Mouse (Mus musculus): ENCODE data around the gene Carns1. TPM values are rescaled to one million over a fixed set of nuclear protein-coding genes. Genes with fewer than 3 reads are reported as not detected.

Carns1 gene
- total and polyA plus RNA-seq, 3 experiments: 1.7 to 4.0 (median 3.8) TPM

DNA sequence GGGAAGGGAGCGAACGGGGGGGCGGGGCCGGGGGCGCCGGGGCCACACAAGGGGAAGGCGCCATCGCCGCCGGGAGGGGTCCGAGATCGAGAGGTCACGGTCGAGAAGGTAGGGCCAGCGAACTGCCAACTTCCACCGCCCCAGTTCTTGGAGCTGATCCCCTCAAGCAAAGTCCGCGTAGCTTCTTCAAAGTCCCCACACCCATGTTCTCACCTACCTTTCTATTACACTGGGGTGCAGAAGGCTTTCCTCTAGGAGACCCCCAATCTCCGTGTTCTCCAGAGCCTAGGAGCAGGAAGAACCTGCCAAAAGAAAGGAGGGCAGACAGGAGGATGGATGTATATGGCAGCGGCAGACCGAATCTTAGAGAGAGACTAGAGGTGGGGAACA, 40.2 kb upstream of the Carns1 start:
- Histone ChIP-seq H3K9me3 (replicated peaks; ENCODE audit: low read length) (no peaks in the 10 kb centered on the region), H3K79me2 (replicated peaks; ENCODE audit: control insufficient read depth, extremely low read depth, insufficient read depth, poor library complexity, severe bottlenecking) (no peaks in the 10 kb centered on the region), H3K9ac (ENCODE audit: insufficient read depth, low read depth) (peak overlapping the region; percentile 93; the same call in 1 of the 2 replicates), H3K4me1 (ENCODE audit: control insufficient read depth in 1 of 2, insufficient read depth in 2 of 2) (peaks cover 10 to 36% of the 10 kb centered on the region in 2 experiments; a peak in 3 of 4 replicates), H3K4me2 (ENCODE audit: insufficient read depth, low read depth, poor library complexity, severe bottlenecking) (peak overlapping the region; percentile 84), H3K27ac (ENCODE audit: insufficient read depth, low read depth) (no peak overlapping the region), H3K4me3 (replicated peaks in 1 of 3; ENCODE audit: low read depth in 2 of 3, low read length in 2 of 3, poor library complexity in 1 of 3) (peak overlapping the region in 1 of 3 experiments; percentile 74), H3K27me3 (replicated peaks) (peaks cover 61% of the 10 kb centered on the region), H3K36me3 (replicated peaks in 1 of 2; ENCODE audit: control insufficient read depth in 1 of 2, insufficient read depth in 1 of 2, low read length in 1 of 2) (no peaks in the 10 kb centered on the region)
- TF ChIP-seq MEF2A (IDR thresholded peaks at IDR 0.05; ENCODE audit: borderline replicate concordance, low read depth, low read length): no peak
- TF ChIP-seq RAD21 (IDR thresholded peaks at IDR 0.05; ENCODE audit: low read depth, low read length): no peak
- TF ChIP-seq E2F4 (IDR thresholded peaks at IDR 0.05; ENCODE audit: insufficient replicate concordance, low read depth, low read length): no peak
- TF ChIP-seq PAX5 (IDR thresholded peaks at IDR 0.05; ENCODE audit: low read length): no peak
- no peak for TF ChIP-seq ETS1 (conservative IDR thresholded peaks at IDR 0.05; ENCODE audit: low read depth, low read length)
- TF ChIP-seq UBTF (IDR thresholded peaks at IDR 0.05; ENCODE audit: low read depth, low read length): no peak
- no peak for TF ChIP-seq BHLHE40 (IDR thresholded peaks at IDR 0.05; ENCODE audit: low read depth, low read length)
- TF ChIP-seq MAX (IDR thresholded peaks at IDR 0.05; ENCODE audit: low read length): no peak
- TF ChIP-seq MXI1 (IDR thresholded peaks at IDR 0.05; ENCODE audit: low read depth, low read length): no peak
- no peak for TF ChIP-seq ELF1 (IDR thresholded peaks at IDR 0.05; ENCODE audit: low read depth, low read length)
- no peak for TF ChIP-seq CTCF (conservative IDR thresholded peaks at IDR 0.05 in 1 of 2, IDR thresholded peaks at IDR 0.05 in 1 of 2; ENCODE audit: low read depth in 2 of 2, low read length in 2 of 2)
- no peak for TF ChIP-seq SMC3 (IDR thresholded peaks at IDR 0.05; ENCODE audit: low read depth, low read length)
- TF ChIP-seq RCOR1 (conservative IDR thresholded peaks at IDR 0.05; ENCODE audit: low read depth, low read length): no peak
- dilution Hi-C loops (cut with MboI; ENCODE audit: extremely low pct_ligation_motif_present, extremely low pct_unique_long_range_greater_than_20kb, low sequenced_read_pairs) (no loop called here), in situ Hi-C loops (cut with MboI; ENCODE audit: low pct_ligation_motif_present, low pct_unique_long_range_greater_than_20kb, low sequenced_read_pairs) (no loop called here)
- no peak for DNase-seq (ENCODE audit: extremely low read depth)

- no peak overlapping the region for H3K27ac ChIP-seq (ENCODE audit: insufficient read depth, low read depth)
- no peak for DNase-seq (ENCODE audit: extremely low read depth)
- in situ Hi-C loops (cut with MboI; ENCODE audit: low pct_ligation_motif_present, low pct_unique_long_range_greater_than_20kb, low sequenced_read_pairs): no loop called here
- H3K4me2 ChIP-seq (ENCODE audit: insufficient read depth, low read depth, poor library complexity, severe bottlenecking): peak overlapping the region; percentile 84
- TF ChIP-seq RAD21 (IDR thresholded peaks at IDR 0.05; ENCODE audit: low read depth, low read length): no peak
- TF ChIP-seq HCFC1 (IDR thresholded peaks at IDR 0.05; ENCODE audit: low read depth, low read length): no peak
- peak; percentile 89; the same call in 1 of the 2 replicates for TF ChIP-seq UBTF (IDR thresholded peaks at IDR 0.05; ENCODE audit: low read depth, low read length)
- peak overlapping the region in 2 of 3 experiments; percentile 33 to 74 for H3K4me3 ChIP-seq (replicated peaks in 1 of 3; ENCODE audit: low read depth in 2 of 3, low read length in 2 of 3, poor library complexity in 1 of 3)
- peaks cover 61% of the 10 kb centered on the region for H3K27me3 ChIP-seq (replicated peaks)
- H3K9me3 ChIP-seq (replicated peaks; ENCODE audit: low read length): no peaks in the 10 kb centered on the region
- dilution Hi-C loops (cut with MboI; ENCODE audit: extremely low pct_ligation_motif_present, extremely low pct_unique_long_range_greater_than_20kb, low sequenced_read_pairs): no loop called here
- no peaks in the 10 kb centered on the region for H3K79me2 ChIP-seq (replicated peaks; ENCODE audit: control insufficient read depth, extremely low read depth, insufficient read depth, poor library complexity, severe bottlenecking)
- H3K9ac ChIP-seq (ENCODE audit: insufficient read depth, low read depth): peak overlapping the region; percentile 93
- H3K4me1 ChIP-seq (ENCODE audit: control insufficient read depth in 1 of 2, insufficient read depth in 2 of 2): peaks cover 10 to 31% of the 10 kb centered on the region in 2 experiments; a peak in 3 of 4 replicates
- no peaks in the 10 kb centered on the region for H3K36me3 ChIP-seq (replicated peaks in 1 of 2; ENCODE audit: control insufficient read depth in 1 of 2, insufficient read depth in 1 of 2, low read length in 1 of 2)
Measured at GRCm38 (mm10) chr19:4214771-4215450, 39.6 kb upstream of the Carns1 start.
